Mouse (Mus musculus): ENCODE measurements at regions not wholly inside any gene's neighbourhood (a gene's known extent, or its start where the extent isn't known, plus 50 kb on each side); places are given as distances from the start of the nearest gene placed in this dataset.
"Not testable (repeated sequence)": the region's sequence is repeated elsewhere in the genome, so short reads cannot be mapped to it uniquely, and the experiment has no call there.

DNA sequence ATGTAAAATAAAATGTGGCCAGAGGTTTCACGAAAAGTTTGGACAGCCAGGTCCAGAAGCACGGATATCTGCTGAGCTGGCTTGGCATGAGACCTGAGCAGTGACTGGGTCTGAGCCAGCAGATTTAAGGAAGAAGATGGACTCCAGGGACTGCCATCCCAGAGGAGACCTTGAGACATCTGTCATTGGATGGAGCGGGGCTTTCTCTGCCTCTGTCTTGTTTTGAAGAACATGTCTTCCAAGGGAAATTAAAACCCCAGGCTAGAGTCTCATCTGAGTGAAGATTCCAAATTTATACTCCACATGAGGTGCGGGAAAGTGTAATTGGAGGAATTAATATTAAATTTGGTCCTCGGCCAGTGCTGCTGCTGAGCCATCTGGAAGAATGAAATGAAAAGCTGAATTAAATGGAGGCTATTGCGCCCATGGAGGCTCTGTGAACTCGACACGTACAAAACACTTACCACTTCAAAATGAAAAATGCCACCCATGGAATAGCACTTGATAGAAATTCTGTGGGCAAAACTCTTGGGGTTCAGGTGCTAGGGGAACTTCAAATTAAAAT, 129.8 kb upstream of the Adcy2 start:
- no peaks in the 10 kb centered on the region for H3K27me3 ChIP-seq (ENCODE audit: control insufficient read depth, insufficient read depth, low read length)
- 88% methylated on average over 8 of the region's 8 CpGs for WGBS
- no peak overlapping the region for H3K4me2 ChIP-seq (replicated peaks; ENCODE audit: low read depth, low read length)
- no peak overlapping the region for H3K4me3 ChIP-seq (ENCODE audit: low read length)
- no peak overlapping the region for H3K9ac ChIP-seq (ENCODE audit: low read depth, low read length)
- ATAC-seq (ENCODE audit: low FRiP score, low TSS enrichment), result no peak
- H3K36me3 ChIP-seq (ENCODE audit: control insufficient read depth, insufficient read depth, low read length), result no peaks in the 10 kb centered on the region
- no peaks in the 10 kb centered on the region for H3K4me1 ChIP-seq (ENCODE audit: control insufficient read depth, insufficient read depth, low read length)
- H3K27ac ChIP-seq (ENCODE audit: low read depth, low read length), result no peak overlapping the region
- H3K9me3 ChIP-seq (ENCODE audit: control insufficient read depth, low read length), result no peaks in the 10 kb centered on the region

DNA sequence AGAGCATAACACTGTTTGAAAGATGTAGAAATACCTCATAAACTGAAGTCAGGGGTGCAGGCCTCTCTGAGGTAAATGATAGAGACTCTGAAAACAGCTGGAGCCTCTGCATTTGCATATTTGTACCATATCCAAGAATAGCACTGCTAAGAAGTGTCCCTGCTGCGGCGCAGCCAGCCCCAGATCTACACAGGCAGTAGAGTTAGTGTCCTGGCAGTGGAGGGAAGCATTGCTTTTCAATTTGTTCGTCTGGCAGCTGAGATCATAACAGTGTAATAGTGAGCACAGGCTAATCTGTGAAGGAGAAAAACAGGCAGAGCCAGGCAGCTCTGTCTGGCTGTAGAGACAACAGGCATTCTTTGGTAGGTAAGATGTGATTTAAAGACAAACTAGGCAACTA, 128.2 kb upstream of the Adcy2 start:
- Histone ChIP-seq H3K4me3 (ENCODE audit: low read length) (no peak overlapping the region), H3K9me3 (ENCODE audit: control insufficient read depth, low read length) (no peaks in the 10 kb centered on the region), H3K9ac (ENCODE audit: low read depth, low read length) (no peak overlapping the region), H3K27me3 (ENCODE audit: control insufficient read depth, insufficient read depth, low read length) (no peaks in the 10 kb centered on the region), H3K36me3 (ENCODE audit: control insufficient read depth, insufficient read depth, low read length) (no peaks in the 10 kb centered on the region), H3K4me2 (replicated peaks; ENCODE audit: low read depth, low read length) (no peak overlapping the region), H3K4me1 (ENCODE audit: control insufficient read depth, insufficient read depth, low read length) (no peaks in the 10 kb centered on the region), H3K27ac (ENCODE audit: low read depth, low read length) (no peak overlapping the region)
- ATAC-seq (ENCODE audit: low FRiP score, low TSS enrichment), result no peak; the same call in 1 of the 2 replicates
- WGBS, result 63% methylated on average over 3 of the region's 3 CpGs

DNA sequence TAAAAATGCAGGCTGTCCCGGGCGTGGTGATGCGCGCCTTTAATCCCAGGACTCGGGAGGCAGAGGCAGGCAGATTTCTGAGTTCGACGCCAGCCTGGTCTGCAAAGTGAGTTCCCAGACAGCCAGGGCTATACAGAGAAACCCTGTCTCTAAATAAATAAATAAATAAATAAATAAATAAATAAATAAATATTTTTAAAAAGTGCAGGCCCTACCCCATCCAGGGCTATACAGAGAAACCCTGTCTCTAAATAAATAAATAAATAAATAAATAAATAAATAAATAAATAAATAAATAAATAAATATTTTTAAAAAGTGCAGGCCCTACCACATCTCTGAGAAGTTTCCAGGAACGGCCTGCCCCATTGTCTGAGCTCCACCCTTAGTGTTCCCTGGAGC, 119.4 kb upstream of the Adcy2 start:
- not testable (repeated sequence) for H3K36me3 ChIP-seq (ENCODE audit: control insufficient read depth, insufficient read depth, low read length); H3K9ac ChIP-seq (ENCODE audit: low read depth, low read length); H3K4me2 ChIP-seq (replicated peaks; ENCODE audit: low read depth, low read length); ATAC-seq (ENCODE audit: low FRiP score, low TSS enrichment); H3K27me3 ChIP-seq (ENCODE audit: control insufficient read depth, insufficient read depth, low read length); H3K4me3 ChIP-seq (ENCODE audit: low read length); H3K27ac ChIP-seq (ENCODE audit: low read depth, low read length); H3K9me3 ChIP-seq (ENCODE audit: control insufficient read depth, low read length); H3K4me1 ChIP-seq (ENCODE audit: control insufficient read depth, insufficient read depth, low read length)
- WGBS, result 92% methylated on average over 8 of the region's 8 CpGs

DNA sequence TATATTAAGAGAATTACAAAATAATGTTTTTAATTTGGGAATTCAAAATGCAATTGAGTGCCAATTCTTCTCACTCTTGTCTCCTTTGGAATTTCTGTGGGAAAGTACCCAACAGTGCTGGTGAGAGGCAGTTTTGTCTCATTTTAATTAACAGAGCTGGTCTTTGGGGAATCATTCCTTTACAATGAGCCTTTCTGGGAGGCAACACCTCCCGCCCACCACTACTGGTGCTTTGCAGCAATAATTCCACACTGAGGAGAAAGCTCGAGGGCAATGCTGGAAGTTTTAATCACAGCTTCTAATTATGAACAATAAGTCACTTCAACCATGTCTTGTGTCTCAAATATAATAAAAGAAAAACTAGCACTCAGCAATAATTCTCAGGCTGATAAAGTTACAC, 109.8 kb upstream of the Adcy2 start:
- WGBS, result 78% methylated on average over 2 of the region's 2 CpGs
- Histone ChIP-seq H3K4me1 (ENCODE audit: control insufficient read depth, insufficient read depth, low read length) (no peaks in the 10 kb centered on the region), H3K4me2 (replicated peaks; ENCODE audit: low read depth, low read length) (no peak overlapping the region), H3K27me3 (ENCODE audit: control insufficient read depth, insufficient read depth, low read length) (no peaks in the 10 kb centered on the region), H3K27ac (ENCODE audit: low read depth, low read length) (no peak overlapping the region), H3K4me3 (ENCODE audit: low read length) (no peak overlapping the region), H3K9me3 (ENCODE audit: control insufficient read depth, low read length) (no peaks in the 10 kb centered on the region), H3K9ac (ENCODE audit: low read depth, low read length) (no peak overlapping the region), H3K36me3 (ENCODE audit: control insufficient read depth, insufficient read depth, low read length) (no peaks in the 10 kb centered on the region)
- ATAC-seq (ENCODE audit: low FRiP score, low TSS enrichment), result no peak

DNA sequence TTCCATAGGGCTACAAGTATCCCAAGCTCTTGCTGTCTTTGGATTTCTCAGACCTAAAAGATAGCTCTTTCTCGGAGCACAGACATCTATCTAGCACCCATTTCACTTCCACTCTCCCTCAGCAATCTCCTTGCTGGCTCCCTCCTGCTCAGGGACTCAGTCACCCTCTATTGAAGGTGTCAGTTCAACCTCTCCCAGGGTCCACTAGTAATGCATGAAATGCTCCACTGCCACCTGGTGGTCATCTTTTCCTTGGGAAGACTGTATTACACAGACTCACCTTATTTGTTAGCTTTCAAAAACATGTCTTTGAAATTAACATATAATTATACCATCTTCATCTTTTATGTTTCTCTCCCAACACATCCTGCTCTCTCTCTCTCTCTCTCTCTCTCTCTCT, 87.3 kb upstream of the Adcy2 start:
- Histone ChIP-seq H3K4me2 (replicated peaks; ENCODE audit: low read depth, low read length) (no peak overlapping the region), H3K27ac (ENCODE audit: low read depth, low read length) (no peak overlapping the region), H3K27me3 (ENCODE audit: control insufficient read depth, insufficient read depth, low read length) (no peaks in the 10 kb centered on the region), H3K36me3 (ENCODE audit: control insufficient read depth, insufficient read depth, low read length) (no peaks in the 10 kb centered on the region), H3K4me3 (ENCODE audit: low read length) (no peak overlapping the region), H3K9me3 (ENCODE audit: control insufficient read depth, low read length) (no peaks in the 10 kb centered on the region), H3K4me1 (ENCODE audit: control insufficient read depth, insufficient read depth, low read length) (no peaks in the 10 kb centered on the region), H3K9ac (ENCODE audit: low read depth, low read length) (no peak overlapping the region)
- 50% methylated on average over 1 of the region's 1 CpGs for WGBS
- peak; percentile 76; the same call in 1 of the 2 replicates for ATAC-seq (ENCODE audit: low FRiP score, low TSS enrichment)

DNA sequence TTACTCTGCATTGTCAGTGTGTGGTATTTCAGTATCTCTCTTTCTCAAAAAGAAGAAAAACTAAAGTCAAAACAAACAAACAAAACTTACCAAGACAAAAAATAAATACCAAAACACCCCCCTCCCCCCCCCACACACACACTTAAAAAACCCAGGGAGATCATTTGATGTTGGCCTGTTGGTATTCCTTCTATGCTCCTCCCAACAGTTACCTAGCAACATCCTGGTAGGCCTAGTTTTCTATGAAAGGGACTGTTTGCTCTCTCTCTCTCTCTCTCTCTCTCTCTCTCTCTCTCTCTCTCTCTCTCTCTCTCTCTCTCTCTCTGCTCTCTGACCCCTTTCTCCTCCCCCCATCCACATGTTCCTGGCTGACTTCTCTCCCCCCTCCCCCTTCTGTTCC, 71.0 kb upstream of the Adcy2 start:
- Histone ChIP-seq H3K4me2 (replicated peaks; ENCODE audit: low read depth, low read length) (no peak overlapping the region), H3K9me3 (ENCODE audit: control insufficient read depth, low read length) (no peaks in the 10 kb centered on the region), H3K36me3 (ENCODE audit: control insufficient read depth, insufficient read depth, low read length) (no peaks in the 10 kb centered on the region), H3K4me3 (ENCODE audit: low read length) (no peak overlapping the region), H3K27me3 (ENCODE audit: control insufficient read depth, insufficient read depth, low read length) (no peaks in the 10 kb centered on the region), H3K27ac (ENCODE audit: low read depth, low read length) (no peak overlapping the region), H3K9ac (ENCODE audit: low read depth, low read length) (no peak overlapping the region), H3K4me1 (ENCODE audit: control insufficient read depth, insufficient read depth, low read length) (no peaks in the 10 kb centered on the region)
- ATAC-seq (ENCODE audit: low FRiP score, low TSS enrichment), result no peak

DNA sequence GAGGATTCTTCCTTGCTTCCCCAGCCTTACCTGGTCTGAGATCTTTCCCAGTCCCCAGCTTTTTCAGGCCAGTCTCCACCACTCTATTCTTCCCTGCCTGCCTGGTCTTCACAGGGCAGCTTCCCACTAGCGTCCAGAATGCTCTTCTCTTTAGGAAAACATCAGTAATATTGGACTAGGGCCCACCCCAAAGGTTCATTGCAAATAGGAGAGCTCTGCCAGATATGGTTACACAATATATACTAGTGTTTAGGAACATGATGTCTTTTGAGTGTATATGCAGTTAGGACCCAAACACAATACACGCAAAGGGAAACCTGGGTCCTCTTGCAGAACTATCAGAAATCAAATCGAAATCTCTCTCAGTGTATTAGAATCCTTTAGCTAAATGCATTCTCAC, 70.5 kb upstream of the Adcy2 start:
- ATAC-seq (ENCODE audit: low FRiP score, low TSS enrichment), result no peak
- WGBS, result 89% methylated on average over 3 of the region's 3 CpGs

DNA sequence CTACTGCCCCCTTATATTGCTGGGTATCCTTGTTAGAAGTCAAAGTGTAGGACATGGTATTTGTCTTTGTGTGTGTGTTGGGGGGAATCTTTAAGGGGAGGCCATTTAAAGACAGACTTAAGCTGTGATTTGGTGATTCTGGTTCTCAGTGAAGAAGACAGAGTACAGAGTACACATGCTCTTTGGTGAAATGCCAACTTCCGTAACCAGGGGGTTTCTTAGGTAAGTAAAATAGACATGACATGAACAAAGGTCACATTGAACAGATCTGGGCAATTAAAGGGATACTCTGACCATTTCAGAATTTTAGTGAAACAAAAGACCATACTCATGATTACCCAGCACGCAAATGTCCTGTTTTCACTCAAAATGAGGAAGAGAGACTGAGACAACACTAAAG, 67.3 kb upstream of the Adcy2 start:
- no peak for ATAC-seq (ENCODE audit: low FRiP score, low TSS enrichment)
- no peak overlapping the region for H3K9ac ChIP-seq (ENCODE audit: low read depth, low read length)
- H3K27ac ChIP-seq (ENCODE audit: low read depth, low read length), result no peak overlapping the region
- H3K4me3 ChIP-seq (ENCODE audit: low read length), result no peak overlapping the region
- H3K4me2 ChIP-seq (replicated peaks; ENCODE audit: low read depth, low read length), result no peak overlapping the region
- H3K36me3 ChIP-seq (ENCODE audit: control insufficient read depth, insufficient read depth, low read length), result no peaks in the 10 kb centered on the region
- H3K4me1 ChIP-seq (ENCODE audit: control insufficient read depth, insufficient read depth, low read length), result no peaks in the 10 kb centered on the region
- H3K9me3 ChIP-seq (ENCODE audit: control insufficient read depth, low read length), result no peaks in the 10 kb centered on the region
- H3K27me3 ChIP-seq (ENCODE audit: control insufficient read depth, insufficient read depth, low read length), result no peaks in the 10 kb centered on the region
- 74% methylated on average over 2 of the region's 2 CpGs for WGBS

More for the DNA sequence above, 70.5 kb upstream of the Adcy2 start:
- no peaks in the 10 kb centered on the region for H3K9me3 ChIP-seq (ENCODE audit: control insufficient read depth, low read length)
- H3K4me3 ChIP-seq (ENCODE audit: low read length), result no peak overlapping the region
- no peak overlapping the region for H3K9ac ChIP-seq (ENCODE audit: low read depth, low read length)
- no peaks in the 10 kb centered on the region for H3K27me3 ChIP-seq (ENCODE audit: control insufficient read depth, insufficient read depth, low read length)
- no peaks in the 10 kb centered on the region for H3K36me3 ChIP-seq (ENCODE audit: control insufficient read depth, insufficient read depth, low read length)
- no peak overlapping the region for H3K27ac ChIP-seq (ENCODE audit: low read depth, low read length)
- no peak overlapping the region for H3K4me2 ChIP-seq (replicated peaks; ENCODE audit: low read depth, low read length)
- no peaks in the 10 kb centered on the region for H3K4me1 ChIP-seq (ENCODE audit: control insufficient read depth, insufficient read depth, low read length)

DNA sequence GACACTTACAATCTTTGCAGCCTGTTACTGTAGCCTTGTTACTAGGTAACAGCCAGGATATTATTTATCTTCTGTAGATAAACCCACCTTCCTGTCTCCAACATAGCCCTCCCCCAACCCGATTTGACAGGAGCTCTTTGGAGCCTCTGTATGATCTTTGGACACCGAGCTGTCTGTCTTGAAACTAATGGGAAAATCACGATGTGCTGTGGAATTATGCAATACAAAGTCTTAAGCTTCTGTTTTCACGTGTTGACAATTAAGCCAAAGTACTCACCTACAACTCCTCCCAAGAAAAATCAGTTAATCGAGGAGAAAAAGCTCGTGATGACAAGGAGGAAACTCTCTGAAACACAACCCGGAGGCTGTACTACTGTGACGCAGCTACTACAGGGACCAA, 65.9 kb upstream of the Adcy2 start:
- ATAC-seq (ENCODE audit: low FRiP score, low TSS enrichment), result no peak
- H3K4me2 ChIP-seq (replicated peaks; ENCODE audit: low read depth, low read length), result no peak overlapping the region
- no peaks in the 10 kb centered on the region for H3K9me3 ChIP-seq (ENCODE audit: control insufficient read depth, low read length)
- no peak overlapping the region for H3K4me3 ChIP-seq (ENCODE audit: low read length)
- no peaks in the 10 kb centered on the region for H3K4me1 ChIP-seq (ENCODE audit: control insufficient read depth, insufficient read depth, low read length)
- no peaks in the 10 kb centered on the region for H3K36me3 ChIP-seq (ENCODE audit: control insufficient read depth, insufficient read depth, low read length)
- no peak overlapping the region for H3K27ac ChIP-seq (ENCODE audit: low read depth, low read length)
- WGBS, result 73% methylated on average over 8 of the region's 8 CpGs
- H3K27me3 ChIP-seq (ENCODE audit: control insufficient read depth, insufficient read depth, low read length), result no peaks in the 10 kb centered on the region
- H3K9ac ChIP-seq (ENCODE audit: low read depth, low read length), result no peak overlapping the region

All from kidney, embryonic 14.5 days (tissue).